Mouse (Mus musculus): ENCODE results near the gene Atp6v0a1.

Atp6v0a1 gene

DNA sequence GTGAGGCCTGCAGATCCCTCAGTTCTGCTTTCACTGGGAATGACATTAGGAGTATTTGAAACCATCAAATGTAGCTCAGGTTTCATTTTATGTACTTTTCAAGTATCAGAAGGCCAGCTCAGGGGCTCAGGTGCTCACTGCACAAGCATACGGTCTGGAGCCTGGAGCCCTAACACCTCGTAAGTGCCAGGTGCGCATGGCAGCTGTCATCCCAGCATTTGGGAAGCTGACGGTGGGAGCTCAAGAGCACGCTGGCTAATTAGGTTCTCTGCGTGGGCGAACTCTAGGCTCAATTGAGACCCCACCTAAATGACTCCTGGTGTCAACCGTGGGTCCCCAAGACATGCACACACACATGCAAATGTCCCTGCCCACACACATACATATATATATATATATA, 20.1 kb downstream of the Atp6v0a1 start:
- DNase-seq (ENCODE audit: low spot score), result no peak

DNA sequence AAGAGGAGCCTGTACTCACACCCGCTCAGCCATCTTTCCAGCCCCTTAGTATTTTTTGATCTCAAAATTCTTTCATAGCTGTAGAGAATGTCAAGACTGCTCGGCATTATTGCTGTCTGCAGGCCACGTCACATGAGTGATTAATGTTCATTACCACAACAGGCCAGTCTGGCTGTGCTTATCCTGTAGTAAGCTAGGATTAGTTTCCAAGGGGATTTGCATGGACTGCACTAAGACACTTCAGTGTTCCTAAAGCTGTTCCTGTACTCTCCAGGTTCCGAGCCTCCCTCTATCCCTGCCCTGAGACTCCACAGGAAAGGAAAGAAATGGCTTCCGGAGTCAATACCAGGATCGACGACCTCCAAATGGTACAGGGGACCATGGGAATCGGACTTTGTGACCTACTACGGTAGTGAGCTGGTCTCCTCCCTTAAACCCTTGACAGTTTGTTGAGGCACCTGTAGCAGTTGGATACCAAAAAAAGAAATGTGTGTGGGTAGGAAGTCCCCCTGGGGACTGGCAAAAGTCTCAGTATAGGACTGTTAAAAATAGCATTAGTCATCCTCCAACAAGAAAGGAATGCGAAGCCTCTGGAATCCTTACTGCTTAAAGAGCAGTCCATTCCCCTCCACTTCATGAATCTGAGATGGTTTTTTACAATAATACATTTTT, 21.0 kb downstream of the Atp6v0a1 start:
- no peak for DNase-seq (ENCODE audit: low spot score)

DNA sequence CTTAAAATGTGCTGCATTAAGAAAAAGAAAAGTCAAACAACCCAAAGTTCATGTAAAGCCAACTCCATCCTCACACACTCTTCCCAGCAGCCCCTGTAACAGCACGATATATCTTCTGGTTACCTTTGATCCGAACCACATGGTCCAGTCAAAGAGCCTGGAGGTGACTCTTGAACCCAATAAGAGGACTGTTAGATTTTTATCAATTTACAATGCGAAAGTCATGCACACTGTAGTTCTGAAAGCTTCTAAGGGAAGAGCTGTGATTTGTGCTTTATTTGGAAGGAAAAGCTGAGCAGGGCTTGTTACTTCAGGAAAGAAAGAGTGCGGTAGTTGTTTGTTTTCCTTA, 21.5 kb downstream of the Atp6v0a1 start:
- no peak for DNase-seq (ENCODE audit: low spot score)

DNA sequence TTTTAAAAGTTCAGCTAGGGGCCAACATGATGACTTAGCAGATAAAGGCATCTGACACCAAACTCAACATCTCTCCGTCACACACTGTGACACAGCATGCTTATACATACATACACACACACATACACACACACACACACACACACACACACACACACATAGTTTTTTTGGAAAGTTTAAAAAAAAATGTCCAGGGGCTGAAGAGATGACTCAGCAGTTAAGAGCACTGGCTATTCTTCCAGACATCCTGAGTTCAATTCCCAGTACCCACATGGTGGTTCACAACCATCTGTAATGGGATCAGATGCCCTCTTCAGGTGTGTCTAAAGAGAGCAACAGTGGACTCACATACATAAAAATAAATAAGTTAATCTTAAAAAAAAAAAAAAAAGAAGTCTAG, 22.2 kb downstream of the Atp6v0a1 start:
- no peak for DNase-seq (ENCODE audit: low spot score)

DNA sequence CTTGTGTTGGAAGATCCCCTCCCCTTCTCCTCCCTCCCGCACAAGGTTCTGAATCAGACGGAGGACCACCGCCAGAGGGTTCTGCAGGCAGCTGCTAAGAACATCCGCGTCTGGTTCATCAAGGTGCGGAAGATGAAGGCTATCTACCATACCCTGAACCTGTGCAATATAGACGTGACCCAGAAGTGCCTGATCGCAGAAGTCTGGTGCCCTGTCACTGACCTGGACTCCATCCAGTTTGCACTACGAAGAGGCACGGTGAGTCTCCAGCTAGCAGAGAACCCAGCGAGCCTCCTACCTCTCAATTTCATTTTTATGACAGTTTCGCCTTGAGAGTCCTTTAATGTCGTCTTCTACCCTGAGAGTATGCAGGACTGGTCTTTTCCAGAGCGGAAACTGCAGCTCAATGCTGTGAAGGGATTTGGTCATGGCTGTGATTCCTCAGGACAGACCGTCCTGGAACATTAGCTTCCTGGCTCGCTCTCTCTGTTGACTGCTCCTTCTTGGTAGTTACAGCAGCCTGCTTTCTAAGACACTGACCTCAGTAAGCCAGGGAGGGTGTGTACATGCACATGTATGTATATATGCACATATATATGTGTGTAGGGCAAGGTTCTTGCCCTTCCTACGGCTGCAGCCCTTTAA, 24.7 kb downstream of the Atp6v0a1 start:
- no peak for DNase-seq (ENCODE audit: low spot score)

DNA sequence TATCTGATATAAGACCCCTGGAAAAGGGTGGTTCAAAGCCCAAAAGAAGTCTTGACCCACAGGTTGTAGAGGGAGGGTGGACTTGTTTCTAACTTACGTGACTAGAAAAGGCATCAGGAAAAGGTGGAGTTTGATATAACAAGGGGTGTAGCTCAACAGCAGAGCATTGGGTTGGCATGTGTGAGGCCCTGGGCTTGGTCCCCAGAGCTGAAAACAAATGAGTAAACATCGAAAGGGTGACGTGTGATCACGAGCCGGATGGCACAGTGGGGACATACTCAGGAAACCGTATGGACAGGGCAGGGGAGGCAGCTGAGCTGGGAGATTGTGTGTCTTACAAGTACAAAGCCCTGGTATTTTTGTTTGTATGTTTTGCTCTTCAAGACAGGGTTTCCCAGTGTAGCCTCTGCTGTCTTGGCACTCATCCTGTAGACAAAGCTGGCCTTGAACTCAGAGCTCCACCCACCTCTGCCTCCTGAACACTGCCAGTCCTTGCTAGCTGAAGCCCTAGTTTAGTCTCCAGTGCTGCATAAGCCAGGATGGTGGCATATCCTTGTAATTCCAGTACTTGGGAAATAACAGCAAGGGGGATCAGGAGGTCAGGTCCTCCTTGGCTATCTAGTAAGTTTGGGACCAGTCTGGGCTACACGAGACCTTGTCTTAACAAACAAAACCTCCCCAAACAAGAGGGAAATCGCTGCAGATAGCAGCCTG, 25.5 kb downstream of the Atp6v0a1 start:
- DNase-seq (ENCODE audit: low spot score), result no peak

DNA sequence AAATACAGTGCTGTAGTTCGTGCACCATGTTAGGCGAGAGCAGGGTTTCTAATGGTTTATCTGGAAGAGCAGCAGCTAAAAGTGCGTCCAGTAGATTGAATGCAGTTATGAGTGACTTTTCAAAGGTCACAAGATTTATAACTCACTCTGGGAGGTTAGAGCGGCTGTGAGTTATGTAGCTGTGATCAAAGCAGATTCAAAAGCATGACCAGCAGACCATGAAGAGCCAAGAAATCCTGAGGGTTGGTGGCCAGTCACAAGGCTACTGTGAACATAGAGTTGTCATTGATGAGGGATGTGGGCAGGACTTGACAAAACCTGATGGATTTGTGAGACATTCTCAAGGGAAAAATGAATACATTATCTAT, 26.1 kb downstream of the Atp6v0a1 start:
- no peak for DNase-seq (ENCODE audit: low spot score)

DNA sequence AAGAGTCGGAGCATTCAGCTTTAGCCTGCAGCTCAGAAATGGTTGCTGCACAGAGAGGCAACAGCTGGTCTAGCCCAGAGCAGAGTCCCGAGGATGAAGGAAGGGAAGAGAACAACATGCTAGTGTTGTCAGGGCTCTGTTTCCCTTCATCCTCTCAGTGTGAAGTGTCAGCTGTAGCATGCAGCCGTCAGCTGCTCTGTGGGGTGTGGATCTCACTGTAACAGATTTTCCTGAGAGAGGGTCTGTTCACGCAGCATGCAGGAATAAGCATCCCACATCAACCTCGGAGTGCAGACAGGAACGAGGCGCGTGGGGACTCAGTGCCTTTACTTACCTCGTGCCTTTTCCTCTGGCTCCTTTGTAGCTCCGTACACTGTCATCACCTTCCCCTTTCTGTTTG, 28.5 kb downstream of the Atp6v0a1 start:
- no peak for DNase-seq (ENCODE audit: low spot score)

DNA sequence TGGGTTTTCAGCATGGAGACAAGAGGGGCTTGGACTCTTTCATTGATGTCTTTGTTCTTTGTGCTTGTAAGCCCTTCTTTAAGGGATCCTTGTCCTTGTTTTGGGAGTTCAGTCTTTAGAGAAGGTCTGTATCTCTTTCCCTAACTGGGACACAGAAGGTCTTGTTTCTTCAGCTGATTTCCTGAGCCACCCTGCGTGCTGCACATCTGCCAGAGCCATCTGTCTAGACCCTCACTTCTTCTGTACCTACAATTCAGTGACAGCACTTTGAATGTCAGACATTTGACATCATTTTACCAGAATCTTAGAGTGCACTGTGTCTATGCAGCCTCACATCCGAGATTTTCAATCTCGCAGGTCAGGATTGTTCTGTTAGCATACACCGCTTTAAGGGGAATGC, 36.6 kb downstream of the Atp6v0a1 start:
- DNase-seq (ENCODE audit: low spot score), result no peak

DNA sequence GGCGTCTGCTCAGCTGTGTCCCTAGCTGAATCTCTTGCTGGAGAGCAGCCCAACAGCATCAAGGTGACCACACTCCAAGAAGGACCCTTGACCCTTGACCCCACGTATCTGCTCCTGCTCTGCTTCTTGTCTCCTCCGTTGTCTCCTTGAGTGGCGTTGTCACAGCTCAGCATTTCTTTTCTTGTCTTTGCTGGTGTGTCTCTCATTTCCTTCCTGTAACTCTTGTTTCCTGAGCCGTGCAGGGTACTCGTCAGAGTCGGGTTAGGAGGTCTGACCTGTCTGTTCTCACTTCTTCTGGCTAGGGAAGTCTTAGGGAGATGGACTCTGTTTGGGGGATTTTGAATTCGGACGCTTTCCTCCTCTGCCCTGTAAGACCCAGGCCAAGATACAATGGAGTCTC, 37.2 kb downstream of the Atp6v0a1 start:
- DNase-seq (ENCODE audit: low spot score), result no peak

DNA sequence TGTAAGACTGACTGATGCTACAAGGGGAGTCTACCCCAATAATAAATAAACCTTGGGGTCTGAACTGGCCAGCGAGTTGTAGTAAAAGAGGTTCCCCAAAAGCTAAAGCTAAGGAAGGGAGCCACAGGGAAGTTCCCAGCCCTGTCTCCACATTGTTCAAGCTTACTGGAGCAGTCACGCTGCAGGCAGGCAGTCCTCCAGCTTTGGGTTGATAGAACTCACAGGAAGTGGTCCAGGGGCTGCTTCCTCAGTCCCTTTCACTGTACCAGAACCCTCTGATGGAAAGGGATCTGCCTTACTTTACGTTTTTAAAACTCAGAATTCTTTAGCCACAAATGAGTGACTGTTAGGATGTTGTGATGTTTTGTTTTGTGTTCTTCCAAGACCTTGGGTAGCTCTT, 38.2 kb downstream of the Atp6v0a1 start:
- DNase-seq (ENCODE audit: low spot score), result no peak

DNA sequence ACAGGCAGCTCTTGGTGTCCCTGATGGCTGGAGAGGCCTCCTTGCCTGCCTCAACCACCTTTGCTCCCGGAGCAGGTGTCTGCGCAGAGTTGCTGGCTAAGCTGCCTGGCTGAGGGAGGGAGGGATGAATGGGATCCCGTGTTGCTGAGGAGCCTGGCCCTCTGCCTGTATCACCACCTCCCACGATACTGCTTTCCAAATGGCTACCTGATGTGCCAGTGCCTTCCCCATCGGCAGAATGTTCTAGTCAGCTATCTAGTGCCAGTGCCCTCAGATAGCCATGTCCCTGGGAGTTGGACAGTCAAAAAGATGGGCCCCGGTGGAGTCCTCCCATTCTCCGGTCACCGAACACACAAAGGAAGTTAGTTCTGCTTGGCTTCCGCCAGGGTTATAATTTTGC, 41.1 kb downstream of the Atp6v0a1 start:
- DNase-seq (ENCODE audit: low spot score), result no peak

DNA sequence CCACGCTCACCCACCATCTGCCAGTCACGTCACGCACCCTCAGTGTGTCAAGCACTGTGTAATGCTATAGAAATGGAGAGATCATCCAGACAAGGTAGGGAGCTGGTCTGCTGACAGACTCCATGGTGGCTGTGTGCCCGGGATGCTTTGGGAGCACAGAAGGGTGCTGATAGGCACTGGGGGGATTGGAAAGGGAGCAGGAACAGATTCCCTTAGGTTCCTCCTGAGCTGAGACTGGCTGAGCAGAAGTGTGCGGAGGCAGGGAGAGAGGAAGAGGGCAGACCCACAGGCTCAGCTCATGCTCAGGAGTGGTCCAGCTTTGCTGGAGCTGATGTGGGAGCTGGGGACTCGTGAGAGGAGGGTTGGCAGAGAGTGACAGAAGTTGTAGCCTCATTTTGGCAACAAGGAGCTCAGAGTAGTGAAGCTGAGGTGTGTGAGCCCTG, 41.8 kb downstream of the Atp6v0a1 start:
- DNase-seq (ENCODE audit: low spot score), result no peak

DNA sequence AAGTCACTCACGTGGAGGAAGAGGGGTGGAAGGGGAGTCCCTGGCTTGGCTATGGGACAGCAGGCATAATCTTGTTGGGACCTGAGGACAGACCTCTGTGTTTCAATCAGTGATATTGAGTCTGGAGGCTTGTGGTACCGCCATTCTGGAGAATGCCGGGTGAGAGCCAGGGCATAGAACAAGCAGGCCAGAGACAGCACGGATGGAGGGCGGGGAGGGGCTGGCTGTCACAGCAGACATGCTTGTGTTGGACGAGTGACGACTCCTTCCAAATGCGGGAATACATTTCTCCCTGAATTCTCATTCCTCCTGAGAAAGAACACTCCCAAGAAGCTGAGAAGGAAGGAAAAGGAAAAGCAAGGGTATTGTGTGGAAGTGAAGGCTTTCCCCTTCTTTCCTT, 42.4 kb downstream of the Atp6v0a1 start:
- DNase-seq (ENCODE audit: low spot score), result no peak

DNA sequence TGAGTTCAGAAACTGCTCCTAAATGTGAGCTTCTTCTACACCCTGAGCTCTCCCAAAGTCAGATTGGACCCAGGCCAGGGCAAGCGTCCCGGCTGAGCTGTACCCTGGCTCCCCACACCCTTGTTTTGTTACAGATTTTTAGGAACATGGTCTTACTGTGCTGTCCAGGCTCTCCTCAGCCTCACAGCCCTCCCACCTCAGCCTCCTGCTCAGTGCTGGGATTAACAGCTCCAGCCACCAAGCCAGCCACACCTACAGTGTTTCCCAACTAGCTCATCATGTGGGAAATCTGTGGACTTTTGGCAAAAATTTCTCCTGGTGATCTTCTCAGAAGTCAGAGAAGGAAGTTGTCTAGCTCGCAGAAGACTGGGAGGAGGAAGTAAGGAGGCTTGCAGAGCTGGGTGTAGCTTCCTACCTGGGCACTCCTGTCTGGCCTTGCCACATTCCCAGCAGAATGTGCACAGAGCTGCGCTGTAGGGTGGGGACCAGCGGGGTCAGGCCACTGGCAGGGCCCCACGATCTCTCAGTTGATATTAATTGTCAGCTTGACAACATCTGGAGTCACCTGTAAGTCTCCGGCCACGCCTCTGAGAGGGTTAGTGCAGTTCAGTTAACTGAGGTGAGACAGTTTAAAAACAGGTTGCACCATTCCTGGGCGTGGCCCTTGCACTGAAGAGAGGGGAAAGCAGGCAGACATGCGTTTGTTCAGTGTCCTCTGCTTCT, 43.7 kb downstream of the Atp6v0a1 start:
- DNase-seq (ENCODE audit: low spot score), result no peak

DNA sequence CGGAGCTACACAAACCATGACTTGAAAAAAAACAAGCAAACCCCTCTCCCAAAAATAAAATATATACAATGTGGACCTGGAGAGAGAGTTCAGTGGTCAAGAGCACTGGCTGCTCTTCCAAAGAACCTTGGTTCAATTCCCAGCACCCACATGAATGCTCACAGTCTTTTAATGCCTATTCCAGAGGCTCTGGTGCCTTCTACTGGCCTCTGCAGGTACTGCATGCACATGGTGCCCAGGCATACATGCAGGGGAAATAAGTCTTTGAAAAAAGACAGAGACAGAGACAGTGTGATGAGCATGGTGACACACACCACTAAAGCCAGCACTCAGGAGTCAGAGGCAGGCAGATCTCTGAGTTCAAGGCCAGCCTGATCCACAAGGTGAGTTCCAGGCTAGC, 44.7 kb downstream of the Atp6v0a1 start:
- DNase-seq (ENCODE audit: low spot score), result no peak

DNA sequence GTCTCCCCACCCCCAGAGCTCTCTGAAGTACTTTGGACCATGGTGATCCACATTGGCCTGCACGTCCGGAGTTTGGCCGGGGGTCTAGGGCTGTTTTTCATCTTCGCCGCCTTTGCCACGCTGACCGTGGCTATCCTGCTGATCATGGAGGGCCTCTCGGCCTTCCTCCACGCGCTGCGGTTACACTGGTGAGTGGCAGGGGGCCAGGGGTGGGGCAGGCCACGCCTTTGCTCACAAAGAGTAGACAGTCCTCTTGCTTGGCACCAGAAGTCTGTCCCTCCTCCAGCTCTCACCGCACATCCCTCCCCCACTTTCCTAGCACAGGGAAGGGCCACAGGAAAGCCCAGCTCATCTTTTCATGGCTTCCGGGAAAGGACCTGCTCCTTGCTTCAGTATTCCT, 46.2 kb downstream of the Atp6v0a1 start:
- DNase-seq (ENCODE audit: low spot score), result no peak

DNA sequence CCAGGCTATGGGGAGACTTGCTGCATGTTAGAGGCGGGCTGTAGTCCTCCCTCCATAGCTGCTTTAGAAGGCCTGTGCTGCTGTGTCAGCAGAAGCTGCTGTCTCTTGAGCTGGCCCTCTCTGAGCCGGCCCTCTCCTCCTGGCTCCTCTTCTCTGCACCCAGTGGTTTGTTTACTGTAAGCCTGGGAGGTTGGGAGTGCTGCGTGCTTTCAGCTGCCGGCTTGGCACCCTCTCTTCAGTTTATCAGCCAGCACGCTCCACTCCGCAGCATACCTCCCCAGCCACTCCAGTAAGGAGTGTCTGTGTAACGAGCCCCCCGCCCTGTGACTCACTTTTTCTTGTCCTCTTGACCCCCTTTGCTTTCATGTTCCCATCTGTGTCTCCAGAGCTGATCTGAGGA, 47.6 kb downstream of the Atp6v0a1 start:
- DNase-seq (ENCODE audit: low spot score), result no peak

DNA sequence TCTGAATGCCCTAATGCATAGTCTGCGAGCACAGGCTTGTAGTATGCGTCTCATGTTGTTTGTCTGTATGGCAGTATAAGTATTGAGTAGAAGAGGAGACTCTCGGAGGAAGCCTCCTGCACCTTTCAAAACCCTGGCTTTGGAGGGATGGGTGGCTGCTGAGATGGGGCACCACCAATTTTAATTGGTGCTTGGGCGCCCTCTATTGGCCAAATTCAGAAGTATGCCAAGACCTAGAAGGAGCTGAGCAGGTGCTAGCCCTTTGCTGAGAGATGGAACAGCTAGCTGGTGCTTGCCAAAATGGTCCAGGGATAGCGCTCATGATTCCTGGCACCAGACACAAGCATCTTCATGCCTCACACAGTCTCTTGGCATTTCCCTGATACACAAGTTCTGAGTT, 48.6 kb downstream of the Atp6v0a1 start:
- DNase-seq (ENCODE audit: low spot score), result peak; percentile 84

DNA sequence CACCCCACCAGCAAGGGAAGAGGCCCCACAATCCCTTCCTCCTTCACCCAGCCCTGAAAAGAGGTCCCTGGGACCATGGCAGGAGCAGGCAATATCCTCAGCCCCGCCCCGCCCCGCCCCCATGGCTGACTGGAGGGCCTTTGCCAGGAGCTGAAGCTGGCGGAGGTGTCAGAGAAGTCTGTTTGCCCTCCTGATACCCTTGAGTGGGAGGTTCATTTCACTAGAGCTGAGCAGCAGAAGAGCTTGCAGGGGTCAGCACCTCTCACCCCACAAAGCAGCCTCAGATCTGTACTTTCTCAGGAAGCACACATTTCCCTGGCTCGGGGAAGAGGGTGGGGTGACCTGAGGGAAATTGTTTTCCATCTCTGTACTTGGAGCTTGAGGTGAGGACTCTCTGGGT, 49.5 kb downstream of the Atp6v0a1 start:
- DNase-seq (ENCODE audit: low spot score), result no peak

DNA sequence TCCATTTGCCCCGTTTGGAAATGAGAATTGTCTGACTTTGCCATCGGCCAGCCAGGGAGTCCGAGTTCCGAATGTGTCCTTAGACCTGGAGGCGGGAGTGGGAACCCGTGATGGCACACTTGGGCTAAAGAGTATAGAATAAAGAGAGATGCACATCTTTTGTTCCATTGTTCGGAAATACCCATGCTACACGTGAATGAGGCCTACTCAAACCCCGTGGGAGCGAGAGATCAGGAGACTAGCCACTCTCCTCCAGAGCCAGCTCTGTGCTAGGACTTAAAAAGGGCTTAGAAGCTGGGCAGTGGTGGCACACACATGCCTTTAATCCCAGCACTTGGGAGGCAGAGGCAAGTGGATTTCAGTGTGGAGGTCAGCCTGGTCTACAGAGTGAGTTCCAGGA, 50.2 kb downstream of the Atp6v0a1 start:
- no peak for DNase-seq (ENCODE audit: low spot score)

DNA sequence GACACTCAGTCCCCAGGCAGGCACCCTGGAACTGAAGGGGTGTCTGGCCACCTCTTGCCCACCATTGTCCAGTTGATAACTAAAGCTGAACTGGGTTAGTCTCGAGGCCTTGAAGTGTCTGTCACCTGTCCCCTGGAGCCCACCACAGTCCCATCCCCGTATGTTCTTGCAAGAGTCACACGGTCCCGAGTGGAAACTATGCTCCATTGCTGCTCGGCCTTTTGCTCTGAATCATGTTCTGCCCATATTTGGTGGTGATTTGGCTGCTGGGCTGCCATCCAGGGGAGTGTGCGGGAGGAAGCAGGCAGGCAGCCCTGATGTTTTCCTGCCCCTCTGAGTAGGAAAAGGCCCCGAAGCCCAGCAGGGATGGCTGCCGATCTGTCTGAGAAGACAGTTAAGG, 50.9 kb downstream of the Atp6v0a1 start:
- DNase-seq (ENCODE audit: low spot score), result no peak

DNA sequence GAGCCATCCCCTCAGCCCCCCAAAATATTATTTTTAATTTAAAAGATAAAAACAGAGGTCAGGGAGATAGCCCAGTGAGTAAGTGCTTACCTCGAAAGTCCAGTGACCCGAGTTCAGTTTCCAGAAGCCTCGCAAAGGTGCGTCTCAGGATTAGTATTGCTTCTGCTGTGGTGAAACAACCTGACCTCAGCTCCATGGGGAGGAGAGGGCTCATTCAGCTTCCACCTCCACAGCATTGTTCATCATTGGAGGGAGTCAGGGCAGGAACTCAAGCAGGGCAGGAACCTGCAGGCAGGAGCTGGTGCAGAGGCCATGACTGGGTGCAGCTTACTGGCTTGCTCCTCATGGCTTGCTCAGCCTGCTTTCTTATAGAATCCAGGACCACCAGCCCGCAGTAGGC, 51.8 kb downstream of the Atp6v0a1 start:
- DNase-seq (ENCODE audit: low spot score), result no peak

Measured in urinary bladder, postnatal 10 days (tissue).